Mouse (Mus musculus): ENCODE measurements around the gene Smg5. TPM values are rescaled to one million over a fixed set of nuclear protein-coding genes. Genes with fewer than 3 reads are reported as not detected.
A peak's percentile ranks its signal among the peaks of the same experiment; 100 is the strongest.
"Not testable (repeated sequence)": the region's sequence is repeated elsewhere in the genome, so short reads cannot be mapped to it uniquely, and the experiment has no call there.

Smg5 gene
- polyA plus RNA-seq, 1 experiment: 105 TPM

DNA sequence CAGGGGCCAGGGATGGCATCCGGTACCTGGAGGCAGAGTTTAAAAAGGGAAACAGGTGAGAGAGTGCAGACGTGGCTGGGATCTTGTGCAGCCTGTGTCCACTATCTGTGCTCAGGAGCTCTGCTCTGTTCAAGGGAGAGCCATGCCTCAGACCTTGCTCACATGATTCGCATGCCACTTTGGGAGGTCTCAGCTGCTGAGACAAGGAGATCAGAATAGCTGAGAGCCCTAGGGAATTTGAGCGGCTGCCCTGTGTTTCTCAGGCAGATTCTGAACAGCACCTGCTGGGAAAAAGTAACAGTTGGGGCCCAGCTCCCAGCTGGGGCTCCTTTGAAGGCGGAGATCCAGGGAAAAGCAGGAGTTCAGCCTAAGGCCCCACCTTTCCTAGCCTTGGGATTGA lies 23.5 kb downstream of the Smg5 start:
- Histone ChIP-seq H3K4me3 (ENCODE audit: control insufficient read depth, low read depth, low read length) (no peak overlapping the region), H3K4me1 (ENCODE audit: control insufficient read depth, insufficient read depth, low read length) (peaks cover 3% of the 10 kb centered on the region; the same call in 1 of the 2 replicates), H3K27ac (ENCODE audit: control insufficient read depth, insufficient read depth, low read depth, low read length) (peak overlapping the region; percentile 27; the same call in 1 of the 2 replicates), H3K27me3 (ENCODE audit: control insufficient read depth, insufficient read depth, low read length) (no peaks in the 10 kb centered on the region), H3K36me3 (ENCODE audit: control insufficient read depth, insufficient read depth, low read length) (peaks cover 1% of the 10 kb centered on the region)
- no peak for TF ChIP-seq POLR2A (IDR thresholded peaks at IDR 0.05; ENCODE audit: control insufficient read depth, low read depth, low read length)
- TF ChIP-seq CTCF (IDR thresholded peaks at IDR 0.05; ENCODE audit: control insufficient read depth, insufficient read depth, insufficient replicate concordance, low read depth, low read length): no peak

DNA sequence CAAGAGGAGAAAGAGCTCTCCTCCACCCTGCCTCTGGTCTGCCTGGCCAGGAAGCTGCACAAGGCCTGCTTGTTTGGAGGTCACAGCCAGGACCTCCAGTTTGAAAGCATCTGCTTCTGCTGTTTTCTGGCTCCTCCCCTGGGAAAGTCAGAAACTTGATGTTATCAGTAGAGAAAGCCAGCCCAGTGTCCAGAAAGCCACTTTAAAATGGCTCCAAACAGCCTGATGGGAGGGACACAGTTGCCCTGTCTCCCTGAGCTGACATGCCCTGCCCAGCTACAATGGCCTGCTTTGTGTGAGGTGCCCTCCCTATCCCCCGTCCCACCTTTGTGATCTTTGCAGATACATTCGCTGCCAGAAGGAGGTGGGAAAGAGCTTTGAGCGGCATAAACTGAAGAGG lies 23.9 kb downstream of the Smg5 start:
- H3K4me3 ChIP-seq (ENCODE audit: control insufficient read depth, low read depth, low read length): no peak overlapping the region
- H3K27ac ChIP-seq (ENCODE audit: control insufficient read depth, insufficient read depth, low read depth, low read length): peak overlapping the region; percentile 46; the same call in 1 of the 2 replicates
- H3K36me3 ChIP-seq (ENCODE audit: control insufficient read depth, insufficient read depth, low read length): peaks cover 1% of the 10 kb centered on the region
- no peaks in the 10 kb centered on the region for H3K27me3 ChIP-seq (ENCODE audit: control insufficient read depth, insufficient read depth, low read length)
- no peak for TF ChIP-seq POLR2A (IDR thresholded peaks at IDR 0.05; ENCODE audit: control insufficient read depth, low read depth, low read length)
- TF ChIP-seq CTCF (IDR thresholded peaks at IDR 0.05; ENCODE audit: control insufficient read depth, insufficient read depth, insufficient replicate concordance, low read depth, low read length): no peak
- peaks cover 8% of the 10 kb centered on the region for H3K4me1 ChIP-seq (ENCODE audit: control insufficient read depth, insufficient read depth, low read length)

DNA sequence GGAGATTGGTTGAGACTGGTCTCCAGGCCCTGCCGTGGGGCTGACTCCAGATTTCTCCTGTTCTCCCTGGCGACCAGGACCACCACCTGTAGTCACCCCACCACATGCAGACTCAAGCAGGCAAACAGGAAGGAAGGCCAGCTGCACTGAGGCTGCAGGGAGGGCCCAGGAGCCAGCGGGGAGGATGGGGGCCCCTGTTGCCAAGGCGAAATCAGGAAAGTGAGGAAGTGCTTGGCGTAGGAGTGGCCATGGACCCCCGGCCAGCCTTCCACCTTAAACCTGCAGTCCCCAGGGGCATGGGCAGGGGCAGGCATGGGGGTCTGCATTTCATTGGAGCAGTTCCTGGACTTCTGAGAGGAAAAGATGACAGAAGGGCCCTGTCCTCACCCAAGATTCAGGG lies 25.0 kb downstream of the Smg5 start:
- peaks cover 1% of the 10 kb centered on the region for H3K36me3 ChIP-seq (ENCODE audit: control insufficient read depth, insufficient read depth, low read length)

DNA sequence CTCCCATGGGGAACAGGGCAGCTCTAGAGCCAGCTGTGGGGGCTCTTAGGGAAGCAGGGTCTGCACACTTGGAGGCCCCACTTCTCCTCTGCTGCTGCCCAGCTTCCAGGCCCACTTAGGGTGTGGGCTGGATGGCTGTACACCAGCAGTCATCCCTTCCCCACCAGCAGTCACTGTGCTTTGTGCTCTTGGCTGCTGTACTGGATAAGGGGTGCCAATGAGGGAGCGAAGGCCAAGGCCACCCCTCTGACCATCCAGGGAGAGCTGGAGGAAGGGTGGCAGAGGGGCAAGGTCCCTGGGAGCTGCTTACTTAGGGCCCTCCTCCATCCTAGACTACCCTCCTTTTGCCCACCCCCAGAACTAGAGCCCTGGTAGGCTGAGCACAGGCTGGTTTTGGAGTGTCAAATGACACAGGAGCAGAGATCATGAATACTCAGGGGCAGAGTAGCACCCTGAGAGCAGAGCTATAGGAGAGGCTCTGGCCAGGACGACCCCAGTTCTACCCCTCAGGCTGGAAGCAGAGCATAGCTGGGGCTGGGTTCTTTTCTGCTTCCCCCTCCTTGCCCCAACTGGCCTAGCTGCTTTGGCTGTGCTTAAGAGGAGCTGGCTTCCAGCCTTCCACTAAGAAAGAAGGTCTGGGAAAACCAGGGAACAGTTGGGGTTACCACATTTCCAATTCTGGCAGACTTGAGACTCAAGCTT lies 25.7 kb downstream of the Smg5 start:
- peaks cover 1% of the 10 kb centered on the region for H3K36me3 ChIP-seq (ENCODE audit: control insufficient read depth, insufficient read depth, low read length)
- no peaks in the 10 kb centered on the region for H3K27me3 ChIP-seq (ENCODE audit: control insufficient read depth, insufficient read depth, low read length)
- H3K4me1 ChIP-seq (ENCODE audit: control insufficient read depth, insufficient read depth, low read length): peaks cover 16% of the 10 kb centered on the region
- H3K4me3 ChIP-seq (ENCODE audit: control insufficient read depth, low read depth, low read length): no peak overlapping the region
- peak overlapping the region; percentile 3; the same call in 1 of the 2 replicates for H3K27ac ChIP-seq (ENCODE audit: control insufficient read depth, insufficient read depth, low read depth, low read length)
- TF ChIP-seq POLR2A (IDR thresholded peaks at IDR 0.05; ENCODE audit: control insufficient read depth, low read depth, low read length) (no peak), CTCF (IDR thresholded peaks at IDR 0.05; ENCODE audit: control insufficient read depth, insufficient read depth, insufficient replicate concordance, low read depth, low read length) (no peak)

More for the DNA sequence above, 25.0 kb downstream of the Smg5 start:
- Histone ChIP-seq H3K27me3 (ENCODE audit: control insufficient read depth, insufficient read depth, low read length) (no peaks in the 10 kb centered on the region), H3K4me1 (ENCODE audit: control insufficient read depth, insufficient read depth, low read length) (peaks cover 16% of the 10 kb centered on the region), H3K4me3 (ENCODE audit: control insufficient read depth, low read depth, low read length) (no peak overlapping the region), H3K27ac (ENCODE audit: control insufficient read depth, insufficient read depth, low read depth, low read length) (no peak overlapping the region)
- TF ChIP-seq POLR2A (IDR thresholded peaks at IDR 0.05; ENCODE audit: control insufficient read depth, low read depth, low read length): no peak

DNA sequence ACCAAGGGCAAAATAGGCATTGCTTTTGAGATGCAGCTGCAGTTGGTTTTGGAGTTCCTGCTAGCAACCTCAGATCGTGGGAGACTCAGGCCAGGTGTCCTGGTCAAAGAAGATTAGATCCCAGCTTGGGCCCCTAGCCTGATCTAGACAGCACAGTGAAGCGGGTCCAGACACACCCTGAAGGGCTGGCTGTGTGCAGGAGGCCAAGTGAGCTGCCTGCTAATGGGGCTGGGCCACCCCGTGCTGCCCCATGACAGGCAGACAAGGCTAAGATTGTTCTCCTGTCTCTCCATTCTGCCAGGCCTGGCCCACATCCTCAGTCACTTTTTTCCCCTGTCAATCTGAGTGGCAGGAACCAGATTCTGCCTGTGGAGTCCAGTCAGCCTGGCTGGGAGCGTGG lies 27.6 kb downstream of the Smg5 start:
- Histone ChIP-seq H3K36me3 (ENCODE audit: control insufficient read depth, insufficient read depth, low read length) (peaks cover 1% of the 10 kb centered on the region; the same call in 1 of the 2 replicates), H3K4me3 (ENCODE audit: control insufficient read depth, low read depth, low read length) (no peak overlapping the region), H3K4me1 (ENCODE audit: control insufficient read depth, insufficient read depth, low read length) (peaks cover 16% of the 10 kb centered on the region), H3K27me3 (ENCODE audit: control insufficient read depth, insufficient read depth, low read length) (no peaks in the 10 kb centered on the region), H3K27ac (ENCODE audit: control insufficient read depth, insufficient read depth, low read depth, low read length) (no peak overlapping the region)
- TF ChIP-seq POLR2A (IDR thresholded peaks at IDR 0.05; ENCODE audit: control insufficient read depth, low read depth, low read length) (no peak), CTCF (IDR thresholded peaks at IDR 0.05; ENCODE audit: control insufficient read depth, insufficient read depth, insufficient replicate concordance, low read depth, low read length) (no peak)

DNA sequence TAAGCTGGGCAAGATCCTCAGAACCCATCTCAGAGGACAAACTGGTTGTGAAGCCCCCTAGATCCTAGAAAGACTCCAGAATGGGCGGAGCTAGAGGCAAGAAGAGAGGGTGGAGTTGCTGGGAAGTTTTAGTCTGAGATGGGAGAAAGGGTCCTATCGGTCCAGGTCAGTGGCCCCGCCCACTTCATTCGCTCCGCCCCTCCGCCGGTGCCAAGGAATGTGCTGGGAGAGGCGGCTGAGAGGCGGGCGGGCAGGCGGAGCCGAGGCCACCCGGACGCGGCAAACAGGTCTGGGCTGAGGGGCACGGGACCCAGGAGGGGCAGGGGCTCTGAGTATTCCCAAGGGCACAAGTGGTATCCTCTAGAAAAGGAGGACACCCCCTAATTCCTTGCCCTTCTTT lies 28.3 kb downstream of the Smg5 start, which contains the start of gene Paqr6:
Gene Paqr6, plus strand, starts transcription at position 248 of the 400 bp plus-strand sequence.
- Histone ChIP-seq H3K4me3 (ENCODE audit: control insufficient read depth, low read depth, low read length) (peak within 1 kb of the TSS; percentile 3), H3K36me3 (ENCODE audit: control insufficient read depth, insufficient read depth, low read length) (no peaks in the 10 kb centered on the region; the same call in 1 of the 2 replicates), H3K4me1 (ENCODE audit: control insufficient read depth, insufficient read depth, low read length) (peaks cover 16% of the 10 kb centered on the region), H3K27ac (ENCODE audit: control insufficient read depth, insufficient read depth, low read depth, low read length) (no peak within 1 kb of the TSS; the same call in 1 of the 2 replicates), H3K27me3 (ENCODE audit: control insufficient read depth, insufficient read depth, low read length) (no peaks in the 10 kb centered on the region)
- TF ChIP-seq CTCF (IDR thresholded peaks at IDR 0.05; ENCODE audit: control insufficient read depth, insufficient read depth, insufficient replicate concordance, low read depth, low read length): no peak
- no peak for TF ChIP-seq POLR2A (IDR thresholded peaks at IDR 0.05; ENCODE audit: control insufficient read depth, low read depth, low read length)

DNA sequence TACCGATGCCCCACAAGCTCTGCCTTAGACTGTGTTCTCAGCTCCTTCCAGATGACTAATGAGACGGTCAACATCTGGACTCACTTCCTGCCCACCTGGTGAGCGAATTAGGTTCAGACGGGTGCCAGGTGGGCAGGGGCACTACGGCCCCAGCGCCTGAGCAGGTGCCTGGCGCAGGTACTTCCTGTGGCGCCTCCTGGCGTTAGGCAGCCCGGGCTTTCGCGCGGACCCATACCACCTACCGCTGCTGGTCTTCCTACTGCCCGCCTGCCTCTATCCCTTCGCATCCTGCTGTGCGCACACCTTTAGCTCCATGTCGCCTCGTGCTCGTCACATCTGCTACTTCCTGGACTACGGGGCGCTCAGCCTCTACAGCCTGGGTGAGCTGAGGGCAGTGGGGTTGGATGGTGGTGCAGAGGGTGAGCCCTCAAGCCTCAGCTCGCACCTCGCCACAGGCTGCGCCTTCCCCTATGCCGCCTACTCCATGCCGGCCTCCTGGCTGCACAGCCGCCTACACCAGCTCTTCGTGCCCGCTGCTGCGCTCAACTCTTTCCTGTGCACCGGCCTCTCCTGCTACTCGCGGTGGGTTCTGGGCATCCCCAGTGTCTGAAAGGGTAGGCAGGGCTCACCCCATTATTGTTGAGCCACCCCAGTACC lies 29.8 kb downstream of the Smg5 start:
- no peak for TF ChIP-seq CTCF (IDR thresholded peaks at IDR 0.05; ENCODE audit: control insufficient read depth, insufficient read depth, insufficient replicate concordance, low read depth, low read length)
- TF ChIP-seq POLR2A (IDR thresholded peaks at IDR 0.05; ENCODE audit: control insufficient read depth, low read depth, low read length): no peak
- peak overlapping the region; percentile 10 for H3K4me3 ChIP-seq (ENCODE audit: control insufficient read depth, low read depth, low read length)
- peaks cover 16% of the 10 kb centered on the region for H3K4me1 ChIP-seq (ENCODE audit: control insufficient read depth, insufficient read depth, low read length)
- no peak overlapping the region for H3K27ac ChIP-seq (ENCODE audit: control insufficient read depth, insufficient read depth, low read depth, low read length)
- H3K27me3 ChIP-seq (ENCODE audit: control insufficient read depth, insufficient read depth, low read length): no peaks in the 10 kb centered on the region
- no peaks in the 10 kb centered on the region for H3K36me3 ChIP-seq (ENCODE audit: control insufficient read depth, insufficient read depth, low read length)

DNA sequence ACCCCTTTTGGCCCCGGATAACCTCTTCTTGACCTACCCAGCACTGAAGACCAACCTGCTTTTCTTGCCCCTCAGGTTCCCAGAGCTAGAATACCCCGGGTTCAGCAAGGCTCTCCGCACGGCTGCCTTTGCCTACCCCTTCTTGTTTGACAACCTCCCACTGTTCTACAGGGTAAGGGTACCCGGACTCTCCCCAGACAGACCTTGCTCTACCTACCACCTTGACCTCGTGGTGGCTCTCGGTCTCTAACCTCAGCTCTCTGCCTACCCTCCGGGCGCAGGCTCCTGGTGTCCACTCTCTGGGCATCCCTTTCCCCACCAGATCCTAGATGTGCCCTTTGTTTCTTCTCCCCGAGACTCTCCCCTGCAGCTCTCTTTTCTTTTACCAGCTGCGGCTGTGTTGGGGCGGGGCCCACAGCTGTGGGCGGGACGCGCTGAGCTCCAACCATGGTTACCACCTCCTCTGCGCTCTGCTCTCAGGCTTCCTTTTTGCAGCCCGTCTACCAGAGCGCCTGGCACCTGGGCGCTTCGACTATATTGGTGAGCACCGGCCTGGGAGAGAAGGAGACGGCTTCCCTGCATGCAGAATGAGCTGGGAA lies 30.9 kb downstream of the Smg5 start:
- H3K27ac ChIP-seq (ENCODE audit: control insufficient read depth, insufficient read depth, low read depth, low read length); H3K27me3 ChIP-seq (ENCODE audit: control insufficient read depth, insufficient read depth, low read length); H3K36me3 ChIP-seq (ENCODE audit: control insufficient read depth, insufficient read depth, low read length); H3K4me3 ChIP-seq (ENCODE audit: control insufficient read depth, low read depth, low read length): not testable (repeated sequence)
- H3K4me1 ChIP-seq (ENCODE audit: control insufficient read depth, insufficient read depth, low read length): peaks cover 16% of the 10 kb centered on the region

DNA sequence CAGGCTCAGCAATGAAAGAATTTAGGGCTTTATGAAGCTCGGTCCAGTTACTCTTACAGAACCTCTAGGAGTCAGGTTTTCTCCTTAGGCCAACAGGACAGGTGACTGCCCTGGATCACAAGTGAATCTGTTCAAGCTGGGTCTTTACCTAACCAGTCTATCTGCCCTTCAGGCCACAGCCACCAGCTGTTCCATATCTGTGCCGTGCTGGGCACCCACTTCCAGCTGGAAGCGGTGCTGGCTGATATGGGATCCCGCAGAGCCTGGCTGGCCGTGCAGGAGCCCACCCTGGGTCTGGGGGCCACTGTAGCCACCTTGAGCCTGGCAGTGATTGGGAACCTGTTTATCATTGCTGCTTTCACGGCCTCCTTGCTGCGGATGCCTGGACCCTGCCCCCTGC lies 31.5 kb downstream of the Smg5 start:
- H3K36me3 ChIP-seq (ENCODE audit: control insufficient read depth, insufficient read depth, low read length); H3K4me3 ChIP-seq (ENCODE audit: control insufficient read depth, low read depth, low read length); H3K27ac ChIP-seq (ENCODE audit: control insufficient read depth, insufficient read depth, low read depth, low read length); H3K27me3 ChIP-seq (ENCODE audit: control insufficient read depth, insufficient read depth, low read length): not testable (repeated sequence)
- peaks cover 16% of the 10 kb centered on the region for H3K4me1 ChIP-seq (ENCODE audit: control insufficient read depth, insufficient read depth, low read length)

DNA sequence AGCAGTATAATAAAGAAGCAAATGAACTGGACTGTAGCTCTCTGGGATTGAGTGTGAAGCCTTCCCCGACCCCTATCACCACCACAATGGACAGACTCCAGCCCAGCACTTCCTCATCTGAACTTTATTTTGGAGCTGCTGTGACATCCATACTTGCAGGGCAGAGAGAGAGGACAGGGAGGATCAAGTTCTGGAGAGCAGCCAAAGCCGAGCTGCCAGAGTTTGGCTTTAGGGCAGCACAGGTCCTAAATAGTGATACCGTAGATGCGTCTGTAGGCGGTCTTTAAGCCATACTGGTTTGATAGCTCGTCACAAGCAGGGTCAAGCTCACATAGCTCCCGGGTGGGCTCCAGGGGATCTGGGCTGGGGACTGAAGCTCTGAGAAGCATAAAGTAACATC lies 32.5 kb downstream of the Smg5 start:
- H3K27me3 ChIP-seq (ENCODE audit: control insufficient read depth, insufficient read depth, low read length); H3K4me3 ChIP-seq (ENCODE audit: control insufficient read depth, low read depth, low read length); H3K27ac ChIP-seq (ENCODE audit: control insufficient read depth, insufficient read depth, low read depth, low read length); H3K36me3 ChIP-seq (ENCODE audit: control insufficient read depth, insufficient read depth, low read length): not testable (repeated sequence)
- H3K4me1 ChIP-seq (ENCODE audit: control insufficient read depth, insufficient read depth, low read length): peaks cover 16% of the 10 kb centered on the region

Data from testis, adult 2 months (tissue).